Mouse (Mus musculus): ENCODE data around the gene Pla2g1b. TPM values are rescaled to one million over a fixed set of nuclear protein-coding genes. Genes with fewer than 3 reads are reported as not detected.

Pla2g1b gene
- total and polyA plus RNA-seq, 2 experiments from 2014 or later, result not detected

DNA sequence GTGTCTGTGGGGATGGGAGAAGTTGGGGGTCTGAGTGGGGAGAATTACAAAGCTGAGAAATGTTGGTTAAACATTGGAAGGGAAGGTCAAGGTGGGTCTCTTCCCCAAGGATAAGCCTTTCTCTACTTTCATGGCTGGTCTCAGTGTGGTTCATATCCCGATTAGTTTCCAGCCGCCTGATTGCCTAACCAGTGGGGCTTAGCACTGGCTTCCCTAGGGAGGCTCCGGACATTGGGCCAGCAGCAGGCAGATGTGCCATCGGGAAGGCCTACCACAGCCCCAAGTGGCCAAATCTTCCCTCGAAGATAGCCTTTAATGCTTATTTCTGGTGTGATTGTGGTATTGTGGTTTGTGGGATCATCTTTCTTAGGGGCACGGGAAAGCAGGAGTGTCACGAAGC lies 46.3 kb downstream of the Pla2g1b start:
- no peak for DNase-seq (ENCODE audit: low spot score)

DNA sequence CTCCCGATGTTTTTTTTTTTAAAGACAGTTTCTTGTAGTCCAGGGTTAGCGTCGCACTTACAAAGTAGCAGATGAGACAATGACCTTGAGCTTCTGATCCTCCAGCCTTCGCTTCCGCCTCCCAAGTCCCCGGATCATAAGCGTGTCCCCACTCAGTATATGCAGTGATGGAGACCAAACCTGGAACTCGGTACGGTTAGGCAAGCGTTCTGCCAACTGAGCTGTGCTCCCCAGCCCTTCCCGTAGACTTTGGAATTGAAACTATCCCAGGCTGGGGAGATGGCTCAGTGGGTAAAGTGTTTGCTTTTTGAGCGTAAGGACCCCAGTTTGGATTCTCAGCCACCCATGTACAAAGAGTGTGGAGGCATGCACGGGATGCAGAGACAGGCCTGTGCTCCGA lies 47.2 kb downstream of the Pla2g1b start:
- Histone ChIP-seq H3K4me2 (ENCODE audit: low read depth, low read length) (no peak overlapping the region), H3K27me3 (ENCODE audit: control insufficient read depth, insufficient read depth, low read length) (no peaks in the 10 kb centered on the region), H3K4me3 (ENCODE audit: low read depth, low read length) (no peak overlapping the region), H3K36me3 (replicated peaks; ENCODE audit: control insufficient read depth, insufficient read depth, low read length) (no peaks in the 10 kb centered on the region; the same call in 1 of the 2 replicates), H3K9ac (replicated peaks; ENCODE audit: low read depth, low read length) (no peak overlapping the region), H3K9me3 (replicated peaks; ENCODE audit: control insufficient read depth, low read length) (no peaks in the 10 kb centered on the region), H3K27ac (ENCODE audit: low read depth) (no peak overlapping the region), H3K4me1 (ENCODE audit: control insufficient read depth, insufficient read depth) (peaks cover 35% of the 10 kb centered on the region)
- ATAC-seq (ENCODE audit: insufficient read depth, low read depth), result no peak
- WGBS, result 91% methylated on average over 14 of the region's 14 CpGs
- TF ChIP-seq EP300 (IDR thresholded peaks at IDR 0.05; ENCODE audit: low read depth), result no peak
- no peak for TF ChIP-seq CTCF (IDR thresholded peaks at IDR 0.05; ENCODE audit: low read depth)
- no peak for DNase-seq (ENCODE audit: low spot score)

More for the DNA sequence above, 46.3 kb downstream of the Pla2g1b start:
- Histone ChIP-seq H3K27ac (ENCODE audit: low read depth) (no peak overlapping the region), H3K4me2 (ENCODE audit: low read depth, low read length) (no peak overlapping the region), H3K4me1 (ENCODE audit: control insufficient read depth, insufficient read depth) (peaks cover 43% of the 10 kb centered on the region), H3K9ac (replicated peaks; ENCODE audit: low read depth, low read length) (no peak overlapping the region), H3K36me3 (replicated peaks; ENCODE audit: control insufficient read depth, insufficient read depth, low read length) (no peaks in the 10 kb centered on the region; the same call in 1 of the 2 replicates), H3K9me3 (replicated peaks; ENCODE audit: control insufficient read depth, low read length) (no peaks in the 10 kb centered on the region), H3K27me3 (ENCODE audit: control insufficient read depth, insufficient read depth, low read length) (no peaks in the 10 kb centered on the region), H3K4me3 (ENCODE audit: low read depth, low read length) (no peak overlapping the region)
- WGBS, result 86% methylated on average over 7 of the region's 7 CpGs
- TF ChIP-seq CTCF (IDR thresholded peaks at IDR 0.05; ENCODE audit: low read depth) (no peak), EP300 (IDR thresholded peaks at IDR 0.05; ENCODE audit: low read depth) (no peak)
- no peak for ATAC-seq (ENCODE audit: insufficient read depth, low read depth)

GRCm38 (mm10) chr5:115513721-115514120 lies 47.7 kb downstream of the Pla2g1b start:
- Histone ChIP-seq H3K36me3 (replicated peaks; ENCODE audit: control insufficient read depth, insufficient read depth, low read length) (no peaks in the 10 kb centered on the region; the same call in 1 of the 2 replicates), H3K4me2 (ENCODE audit: low read depth, low read length) (no peak overlapping the region), H3K27me3 (ENCODE audit: control insufficient read depth, insufficient read depth, low read length) (no peaks in the 10 kb centered on the region), H3K4me1 (ENCODE audit: control insufficient read depth, insufficient read depth) (peaks cover 30% of the 10 kb centered on the region), H3K27ac (ENCODE audit: low read depth) (peak overlapping the region; percentile 89), H3K9ac (replicated peaks; ENCODE audit: low read depth, low read length) (no peak overlapping the region), H3K9me3 (replicated peaks; ENCODE audit: control insufficient read depth, low read length) (no peaks in the 10 kb centered on the region), H3K4me3 (ENCODE audit: low read depth, low read length) (no peak overlapping the region)
- no peak for DNase-seq (ENCODE audit: low spot score)
- ATAC-seq (ENCODE audit: insufficient read depth, low read depth), result no peak
- TF ChIP-seq CTCF (IDR thresholded peaks at IDR 0.05; ENCODE audit: low read depth), result no peak
- TF ChIP-seq EP300 (IDR thresholded peaks at IDR 0.05; ENCODE audit: low read depth), result no peak
- WGBS, result 90% methylated on average over 16 of the region's 16 CpGs

DNA sequence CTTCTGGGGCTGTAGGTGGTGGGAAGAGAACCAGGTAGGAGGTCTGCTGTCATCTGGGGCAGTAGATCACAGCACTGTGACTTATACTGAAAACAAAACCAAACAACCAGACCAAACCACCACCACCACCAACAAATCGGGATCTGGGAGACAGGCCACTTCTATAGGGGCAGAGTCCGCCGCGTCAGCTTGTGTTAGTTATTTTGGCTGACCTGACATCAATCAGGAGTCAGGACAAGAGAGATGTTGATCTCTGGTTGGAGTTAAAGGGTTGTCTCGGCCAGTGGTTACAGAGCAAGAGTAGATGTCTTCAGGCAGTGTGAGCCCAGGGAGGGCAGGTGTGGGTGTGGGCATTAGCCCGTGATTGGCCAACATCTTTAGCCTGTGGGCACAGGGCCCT lies 48.3 kb downstream of the Pla2g1b start:
- DNase-seq (ENCODE audit: low spot score), result no peak
- Histone ChIP-seq H3K4me3 (ENCODE audit: low read depth, low read length) (no peak overlapping the region), H3K27ac (ENCODE audit: low read depth) (peak overlapping the region; percentile 89), H3K4me1 (ENCODE audit: control insufficient read depth, insufficient read depth) (peaks cover 24% of the 10 kb centered on the region), H3K27me3 (ENCODE audit: control insufficient read depth, insufficient read depth, low read length) (no peaks in the 10 kb centered on the region), H3K9me3 (replicated peaks; ENCODE audit: control insufficient read depth, low read length) (no peaks in the 10 kb centered on the region), H3K4me2 (ENCODE audit: low read depth, low read length) (peak overlapping the region; percentile 35; the same call in 1 of the 2 replicates), H3K9ac (replicated peaks; ENCODE audit: low read depth, low read length) (no peak overlapping the region; the same call in 1 of the 2 replicates), H3K36me3 (replicated peaks; ENCODE audit: control insufficient read depth, insufficient read depth, low read length) (no peaks in the 10 kb centered on the region; the same call in 1 of the 2 replicates)
- WGBS, result 75% methylated on average over 6 of the region's 6 CpGs
- no peak for ATAC-seq (ENCODE audit: insufficient read depth, low read depth)
- no peak for TF ChIP-seq EP300 (IDR thresholded peaks at IDR 0.05; ENCODE audit: low read depth)
- TF ChIP-seq CTCF (IDR thresholded peaks at IDR 0.05; ENCODE audit: low read depth), result no peak

GRCm38 (mm10) chr5:115514896-115515587 lies 49.0 kb downstream of the Pla2g1b start:
- no peaks in the 10 kb centered on the region for H3K27me3 ChIP-seq (ENCODE audit: control insufficient read depth, insufficient read depth, low read length)
- 43% methylated on average over 20 of the region's 20 CpGs for WGBS
- H3K4me1 ChIP-seq (ENCODE audit: control insufficient read depth, insufficient read depth), result peaks cover 17% of the 10 kb centered on the region
- no peak overlapping the region; the same call in 1 of the 2 replicates for H3K9ac ChIP-seq (replicated peaks; ENCODE audit: low read depth, low read length)
- peak overlapping the region; percentile 35 for H3K4me2 ChIP-seq (ENCODE audit: low read depth, low read length)
- H3K4me3 ChIP-seq (ENCODE audit: low read depth, low read length), result peak overlapping the region; percentile 2; the same call in 1 of the 2 replicates
- peak overlapping the region; percentile 89 for H3K27ac ChIP-seq (ENCODE audit: low read depth)
- no peaks in the 10 kb centered on the region for H3K9me3 ChIP-seq (replicated peaks; ENCODE audit: control insufficient read depth, low read length)
- DNase-seq (ENCODE audit: low spot score), result peak; percentile 85
- ATAC-seq (ENCODE audit: insufficient read depth, low read depth), result peak; percentile 79
- TF ChIP-seq CTCF (IDR thresholded peaks at IDR 0.05; ENCODE audit: low read depth), result no peak
- peak; percentile 73 for TF ChIP-seq EP300 (IDR thresholded peaks at IDR 0.05; ENCODE audit: low read depth)
- H3K36me3 ChIP-seq (replicated peaks; ENCODE audit: control insufficient read depth, insufficient read depth, low read length), result no peaks in the 10 kb centered on the region; the same call in 1 of the 2 replicates

Measured in heart, postnatal 0 days (tissue).